Mouse (Mus musculus): ENCODE measurements around the gene Pfdn6. TPM values are rescaled to one million over a fixed set of nuclear protein-coding genes. Genes with fewer than 3 reads are reported as not detected.
A peak's percentile ranks its signal among the peaks of the same experiment; 100 is the strongest.
"Not testable (repeated sequence)": the region's sequence is repeated elsewhere in the genome, so short reads cannot be mapped to it uniquely, and the experiment has no call there.

Gene Pfdn6
- polyA plus RNA-seq, 1 experiment from 2014 or later, result 211 TPM

- ATAC-seq (replicated peaks; ENCODE audit: insufficient number of reproducible peaks, low FRiP score, low TSS enrichment, low read depth); H3K9ac ChIP-seq (replicated peaks; ENCODE audit: low read length); H3K4me2 ChIP-seq (ENCODE audit: low read depth, low read length); H3K4me3 ChIP-seq (ENCODE audit: low read depth, low read length); H3K27ac ChIP-seq (replicated peaks; ENCODE audit: low read depth, low read length); H3K9me3 ChIP-seq (replicated peaks; ENCODE audit: control insufficient read depth, low read length); H3K4me1 ChIP-seq (ENCODE audit: control insufficient read depth, insufficient read depth, low read length); H3K27me3 ChIP-seq (ENCODE audit: control insufficient read depth, insufficient read depth, low read length); DNase-seq (ENCODE audit: low spot score); H3K36me3 ChIP-seq (replicated peaks; ENCODE audit: control insufficient read depth, insufficient read depth, low read depth, low read length): not testable (repeated sequence)
- WGBS, result 84% methylated on average over 4 of the region's 4 CpGs
Measured at GRCm38 (mm10) chr17:33898193-33898592, 42.0 kb downstream of the Pfdn6 start.

GRCm38 (mm10) chr17:33897114-33897794 is 42.9 kb downstream of the Pfdn6 start:
- no peak overlapping the region for H3K4me3 ChIP-seq (ENCODE audit: low read depth, low read length)
- ATAC-seq (replicated peaks; ENCODE audit: insufficient number of reproducible peaks, low FRiP score, low TSS enrichment, low read depth) (no peak), DNase-seq (ENCODE audit: low spot score) (peak; percentile 79)
- H3K27me3 ChIP-seq (ENCODE audit: control insufficient read depth, insufficient read depth, low read length), result no peaks in the 10 kb centered on the region
- no peak overlapping the region for H3K27ac ChIP-seq (replicated peaks; ENCODE audit: low read depth, low read length)
- no peaks in the 10 kb centered on the region for H3K9me3 ChIP-seq (replicated peaks; ENCODE audit: control insufficient read depth, low read length)
- no peak overlapping the region for H3K9ac ChIP-seq (replicated peaks; ENCODE audit: low read length)
- no peaks in the 10 kb centered on the region for H3K36me3 ChIP-seq (replicated peaks; ENCODE audit: control insufficient read depth, insufficient read depth, low read depth, low read length)
- WGBS, result 43% methylated on average over 6 of the region's 6 CpGs
- H3K4me2 ChIP-seq (ENCODE audit: low read depth, low read length), result no peak overlapping the region
- no peaks in the 10 kb centered on the region for H3K4me1 ChIP-seq (ENCODE audit: control insufficient read depth, insufficient read depth, low read length)

GRCm38 (mm10) chr17:33893011-33893410 is 47.1 kb downstream of the Pfdn6 start:
- not testable (repeated sequence) for H3K4me3 ChIP-seq (ENCODE audit: low read depth, low read length); ATAC-seq (replicated peaks; ENCODE audit: insufficient number of reproducible peaks, low FRiP score, low TSS enrichment, low read depth); H3K9ac ChIP-seq (replicated peaks; ENCODE audit: low read length); H3K9me3 ChIP-seq (replicated peaks; ENCODE audit: control insufficient read depth, low read length); H3K4me2 ChIP-seq (ENCODE audit: low read depth, low read length); DNase-seq (ENCODE audit: low spot score); H3K27me3 ChIP-seq (ENCODE audit: control insufficient read depth, insufficient read depth, low read length); H3K36me3 ChIP-seq (replicated peaks; ENCODE audit: control insufficient read depth, insufficient read depth, low read depth, low read length); H3K27ac ChIP-seq (replicated peaks; ENCODE audit: low read depth, low read length); H3K4me1 ChIP-seq (ENCODE audit: control insufficient read depth, insufficient read depth, low read length)
- 75% methylated on average over 4 of the region's 4 CpGs for WGBS

- Histone ChIP-seq H3K27ac (replicated peaks; ENCODE audit: low read depth, low read length) (no peak overlapping the region), H3K4me3 (ENCODE audit: low read depth, low read length) (no peak overlapping the region), H3K9me3 (replicated peaks; ENCODE audit: control insufficient read depth, low read length) (no peaks in the 10 kb centered on the region), H3K4me1 (ENCODE audit: control insufficient read depth, insufficient read depth, low read length) (peaks cover 2% of the 10 kb centered on the region; the same call in 1 of the 2 replicates), H3K36me3 (replicated peaks; ENCODE audit: control insufficient read depth, insufficient read depth, low read depth, low read length) (no peaks in the 10 kb centered on the region), H3K27me3 (ENCODE audit: control insufficient read depth, insufficient read depth, low read length) (no peaks in the 10 kb centered on the region), H3K4me2 (ENCODE audit: low read depth, low read length) (no peak overlapping the region), H3K9ac (replicated peaks; ENCODE audit: low read length) (no peak overlapping the region)
- WGBS, result 19% methylated on average over 7 of the region's 7 CpGs
- no peak for DNase-seq (ENCODE audit: low spot score)
- ATAC-seq (replicated peaks; ENCODE audit: insufficient number of reproducible peaks, low FRiP score, low TSS enrichment, low read depth), result no peak
Measured at GRCm38 (mm10) chr17:33892429-33892828, 47.7 kb downstream of the Pfdn6 start.

- not testable (repeated sequence) for H3K27me3 ChIP-seq (ENCODE audit: control insufficient read depth, insufficient read depth, low read length); H3K4me1 ChIP-seq (ENCODE audit: control insufficient read depth, insufficient read depth, low read length); DNase-seq (ENCODE audit: low spot score); H3K9me3 ChIP-seq (replicated peaks; ENCODE audit: control insufficient read depth, low read length); H3K27ac ChIP-seq (replicated peaks; ENCODE audit: low read depth, low read length); H3K36me3 ChIP-seq (replicated peaks; ENCODE audit: control insufficient read depth, insufficient read depth, low read depth, low read length); H3K9ac ChIP-seq (replicated peaks; ENCODE audit: low read length); ATAC-seq (replicated peaks; ENCODE audit: insufficient number of reproducible peaks, low FRiP score, low TSS enrichment, low read depth); H3K4me2 ChIP-seq (ENCODE audit: low read depth, low read length); H3K4me3 ChIP-seq (ENCODE audit: low read depth, low read length)
- WGBS, result 63% methylated on average over 6 of the region's 6 CpGs
Measured at GRCm38 (mm10) chr17:33891892-33892291, 48.3 kb downstream of the Pfdn6 start.

GRCm38 (mm10) chr17:33891357-33891756 is 48.8 kb downstream of the Pfdn6 start:
- H3K4me1 ChIP-seq (ENCODE audit: control insufficient read depth, insufficient read depth, low read length), result peaks cover 2% of the 10 kb centered on the region; the same call in 1 of the 2 replicates
- no peaks in the 10 kb centered on the region for H3K36me3 ChIP-seq (replicated peaks; ENCODE audit: control insufficient read depth, insufficient read depth, low read depth, low read length)
- H3K4me2 ChIP-seq (ENCODE audit: low read depth, low read length), result no peak overlapping the region
- no peak for ATAC-seq (replicated peaks; ENCODE audit: insufficient number of reproducible peaks, low FRiP score, low TSS enrichment, low read depth)
- no peaks in the 10 kb centered on the region for H3K9me3 ChIP-seq (replicated peaks; ENCODE audit: control insufficient read depth, low read length)
- 75% methylated on average over 2 of the region's 2 CpGs for WGBS
- no peak overlapping the region for H3K4me3 ChIP-seq (ENCODE audit: low read depth, low read length)
- no peaks in the 10 kb centered on the region for H3K27me3 ChIP-seq (ENCODE audit: control insufficient read depth, insufficient read depth, low read length)
- no peak overlapping the region for H3K27ac ChIP-seq (replicated peaks; ENCODE audit: low read depth, low read length)
- DNase-seq (ENCODE audit: low spot score), result no peak
- H3K9ac ChIP-seq (replicated peaks; ENCODE audit: low read length), result no peak overlapping the region

GRCm38 (mm10) chr17:33890533-33891059 is 49.5 kb downstream of the Pfdn6 start, which contains the start of gene Kifc1:
Gene Kifc1, minus strand, starts transcription at chr17:33890661.
- Histone ChIP-seq H3K4me2 (ENCODE audit: low read depth, low read length) (peak within 1 kb of the TSS; percentile 54), H3K27ac (replicated peaks; ENCODE audit: low read depth, low read length) (no peak within 1 kb of the TSS; the same call in 1 of the 2 replicates), H3K4me1 (ENCODE audit: control insufficient read depth, insufficient read depth, low read length) (peaks cover 2% of the 10 kb centered on the region; the same call in 1 of the 2 replicates), H3K27me3 (ENCODE audit: control insufficient read depth, insufficient read depth, low read length) (no peaks in the 10 kb centered on the region), H3K4me3 (ENCODE audit: low read depth, low read length) (peak within 1 kb of the TSS; percentile 61), H3K36me3 (replicated peaks; ENCODE audit: control insufficient read depth, insufficient read depth, low read depth, low read length) (no peaks in the 10 kb centered on the region), H3K9me3 (replicated peaks; ENCODE audit: control insufficient read depth, low read length) (no peaks in the 10 kb centered on the region), H3K9ac (replicated peaks; ENCODE audit: low read length) (peak within 1 kb of the TSS; percentile 76)
- ATAC-seq (replicated peaks; ENCODE audit: insufficient number of reproducible peaks, low FRiP score, low TSS enrichment, low read depth) (peak; percentile 98), DNase-seq (ENCODE audit: low spot score) (peak; percentile 100)
- WGBS, result under 1% methylated on average over 49 of the region's 49 CpGs

GRCm38 (mm10) chr17:33889941-33890532 is 50.1 kb downstream of the Pfdn6 start:
- ATAC-seq (replicated peaks; ENCODE audit: insufficient number of reproducible peaks, low FRiP score, low TSS enrichment, low read depth), result peak; percentile 42
- not testable (repeated sequence) for H3K4me1 ChIP-seq (ENCODE audit: control insufficient read depth, insufficient read depth, low read length); H3K9me3 ChIP-seq (replicated peaks; ENCODE audit: control insufficient read depth, low read length); DNase-seq (ENCODE audit: low spot score); H3K36me3 ChIP-seq (replicated peaks; ENCODE audit: control insufficient read depth, insufficient read depth, low read depth, low read length); H3K27ac ChIP-seq (replicated peaks; ENCODE audit: low read depth, low read length); H3K27me3 ChIP-seq (ENCODE audit: control insufficient read depth, insufficient read depth, low read length)
- peak overlapping the region; percentile 51 for H3K4me2 ChIP-seq (ENCODE audit: low read depth, low read length)
- H3K4me3 ChIP-seq (ENCODE audit: low read depth, low read length), result peak overlapping the region; percentile 61
- H3K9ac ChIP-seq (replicated peaks; ENCODE audit: low read length), result peak overlapping the region; percentile 76
- under 1% methylated on average over 44 of the region's 44 CpGs for WGBS
